Mouse (Mus musculus) kidney, adult 2 months (tissue): Measurements from ENCODE around the gene 1700016C15Rik.

ENCODE experiments used
- CTCF ChIP-seq: fragments of 200-500 bp; conservative IDR thresholded peaks from 2 replicates; pipeline ENCODE4 v1.5.1; 2011; ENCODE audit warnings: low read depth, mild to moderate bottlenecking, control low read depth, low read length, moderate library complexity, mixed read lengths; ENCODE audit not compliant: insufficient read depth, insufficient read length
- POLR2A ChIP-seq: fragments of 200-500 bp; IDR thresholded peaks from one replicate; pipeline ENCODE4 v1.6.1; 2011; ENCODE audit warnings: low read depth, low read length, control low read depth

GRCm38 (mm10) chr1:177711000-177711399 is 18.6 kb upstream of the 1700016C15Rik start:
- TF ChIP-seq CTCF (no peak), POLR2A (no peak)
